Mouse (Mus musculus): ENCODE results near the gene Usp50. TPM values are rescaled to one million over a fixed set of nuclear protein-coding genes. Genes with fewer than 3 reads are reported as not detected.

Gene Usp50
- 0.11 TPM in 1 of 2 replicates, not detected in the other for polyA plus RNA-seq (2012; ENCODE audit: insufficient read depth, low replicate concordance)

GRCm38 (mm10) chr2:126783370-126783769 lies at the start of gene Usp50:
Gene Usp50, minus strand, starts transcription at chr2:126783470.
- Histone ChIP-seq H3K27me3 (replicated peaks) (peaks cover 11% of the 10 kb centered on the region), H3K4me1 (peaks cover 9% of the 10 kb centered on the region), H3K36me3 (replicated peaks; ENCODE audit: low read length) (no peaks in the 10 kb centered on the region), H3K9me3 (peaks cover 5% of the 10 kb centered on the region; the same call in 1 of the 2 replicates), H3K4me3 (replicated peaks) (no peak within 1 kb of the TSS)
- TF ChIP-seq FLI1 (IDR thresholded peaks at IDR 0.05; ENCODE audit: low read length) (no peak), GATA1 (IDR thresholded peaks at IDR 0.05; ENCODE audit: borderline replicate concordance, low read length) (no peak)

- TF ChIP-seq FLI1 (IDR thresholded peaks at IDR 0.05; ENCODE audit: low read length) (no peak), GATA1 (IDR thresholded peaks at IDR 0.05; ENCODE audit: borderline replicate concordance, low read length) (no peak)
- Histone ChIP-seq H3K9me3 (no peaks in the 10 kb centered on the region), H3K36me3 (replicated peaks; ENCODE audit: low read length) (peaks cover 80% of the 10 kb centered on the region), H3K4me3 (replicated peaks) (no peak overlapping the region), H3K4me1 (peaks cover 24% of the 10 kb centered on the region), H3K27me3 (replicated peaks) (no peaks in the 10 kb centered on the region)
Measured at GRCm38 (mm10) chr2:126817414-126817813, 34.1 kb upstream of the Usp50 start.

- H3K4me1 ChIP-seq: peaks cover 24% of the 10 kb centered on the region
- no peak overlapping the region for H3K4me3 ChIP-seq (replicated peaks)
- H3K9me3 ChIP-seq: no peaks in the 10 kb centered on the region
- TF ChIP-seq FLI1 (IDR thresholded peaks at IDR 0.05; ENCODE audit: low read length): no peak
- TF ChIP-seq GATA1 (IDR thresholded peaks at IDR 0.05; ENCODE audit: borderline replicate concordance, low read length): no peak
- peaks cover 83% of the 10 kb centered on the region for H3K36me3 ChIP-seq (replicated peaks; ENCODE audit: low read length)
- H3K27me3 ChIP-seq (replicated peaks): no peaks in the 10 kb centered on the region
Measured at GRCm38 (mm10) chr2:126816644-126817347, 33.5 kb upstream of the Usp50 start.

GRCm38 (mm10) chr2:126815822-126816221 lies 32.6 kb upstream of the Usp50 start:
- Histone ChIP-seq H3K4me1 (peaks cover 24% of the 10 kb centered on the region), H3K36me3 (replicated peaks; ENCODE audit: low read length) (peaks cover 82% of the 10 kb centered on the region), H3K4me3 (replicated peaks) (no peak overlapping the region), H3K9me3 (no peaks in the 10 kb centered on the region), H3K27me3 (replicated peaks) (no peaks in the 10 kb centered on the region)
- TF ChIP-seq GATA1 (IDR thresholded peaks at IDR 0.05; ENCODE audit: borderline replicate concordance, low read length) (no peak), FLI1 (IDR thresholded peaks at IDR 0.05; ENCODE audit: low read length) (no peak)

- TF ChIP-seq GATA1 (IDR thresholded peaks at IDR 0.05; ENCODE audit: borderline replicate concordance, low read length) (no peak), FLI1 (IDR thresholded peaks at IDR 0.05; ENCODE audit: low read length) (no peak)
- peaks cover 8% of the 10 kb centered on the region; the same call in 1 of the 2 replicates for H3K4me1 ChIP-seq
Measured at GRCm38 (mm10) chr2:126801980-126802379, 18.7 kb upstream of the Usp50 start.

GRCm38 (mm10) chr2:126798455-126798854 lies 15.2 kb upstream of the Usp50 start:
- no peak overlapping the region for H3K4me3 ChIP-seq (replicated peaks)
- peaks cover 8% of the 10 kb centered on the region; the same call in 1 of the 2 replicates for H3K4me1 ChIP-seq
- no peaks in the 10 kb centered on the region for H3K9me3 ChIP-seq
- TF ChIP-seq FLI1 (IDR thresholded peaks at IDR 0.05; ENCODE audit: low read length): no peak
- no peak for TF ChIP-seq GATA1 (IDR thresholded peaks at IDR 0.05; ENCODE audit: borderline replicate concordance, low read length)
- no peaks in the 10 kb centered on the region for H3K27me3 ChIP-seq (replicated peaks)
- H3K36me3 ChIP-seq (replicated peaks; ENCODE audit: low read length): peaks cover 97% of the 10 kb centered on the region

More at GRCm38 (mm10) chr2:126801980-126802379, 18.7 kb upstream of the Usp50 start:
- Histone ChIP-seq H3K9me3 (no peaks in the 10 kb centered on the region), H3K36me3 (replicated peaks; ENCODE audit: low read length) (peaks cover 93% of the 10 kb centered on the region), H3K27me3 (replicated peaks) (no peaks in the 10 kb centered on the region), H3K4me3 (replicated peaks) (no peak overlapping the region)

GRCm38 (mm10) chr2:126795708-126796107 lies 12.4 kb upstream of the Usp50 start:
- no peak for TF ChIP-seq FLI1 (IDR thresholded peaks at IDR 0.05; ENCODE audit: low read length)
- no peak for TF ChIP-seq GATA1 (IDR thresholded peaks at IDR 0.05; ENCODE audit: borderline replicate concordance, low read length)
- Histone ChIP-seq H3K36me3 (replicated peaks; ENCODE audit: low read length) (peaks cover 99% of the 10 kb centered on the region), H3K9me3 (no peaks in the 10 kb centered on the region), H3K4me3 (replicated peaks) (no peak overlapping the region), H3K4me1 (peaks cover 8% of the 10 kb centered on the region; the same call in 1 of the 2 replicates), H3K27me3 (replicated peaks) (no peaks in the 10 kb centered on the region)

- Histone ChIP-seq H3K9me3 (no peaks in the 10 kb centered on the region), H3K27me3 (replicated peaks) (no peaks in the 10 kb centered on the region), H3K4me3 (replicated peaks) (no peak overlapping the region), H3K4me1 (peaks cover 6% of the 10 kb centered on the region), H3K36me3 (replicated peaks; ENCODE audit: low read length) (peaks cover 81% of the 10 kb centered on the region)
- TF ChIP-seq GATA1 (IDR thresholded peaks at IDR 0.05; ENCODE audit: borderline replicate concordance, low read length) (no peak), FLI1 (IDR thresholded peaks at IDR 0.05; ENCODE audit: low read length) (no peak)
Measured at GRCm38 (mm10) chr2:126792611-126793010, 9.3 kb upstream of the Usp50 start.

GRCm38 (mm10) chr2:126787721-126788342 lies 4.6 kb upstream of the Usp50 start:
- H3K9me3 ChIP-seq: peaks cover 5% of the 10 kb centered on the region; the same call in 1 of the 2 replicates
- H3K4me1 ChIP-seq: peaks cover 9% of the 10 kb centered on the region
- peaks cover 34% of the 10 kb centered on the region for H3K36me3 ChIP-seq (replicated peaks; ENCODE audit: low read length)
- H3K27me3 ChIP-seq (replicated peaks): peaks cover 5% of the 10 kb centered on the region
- TF ChIP-seq FLI1 (IDR thresholded peaks at IDR 0.05; ENCODE audit: low read length): no peak
- no peak for TF ChIP-seq GATA1 (IDR thresholded peaks at IDR 0.05; ENCODE audit: borderline replicate concordance, low read length)
- H3K4me3 ChIP-seq (replicated peaks): no peak overlapping the region

GRCm38 (mm10) chr2:126782433-126782832 lies 837 bp downstream of the Usp50 start:
- TF ChIP-seq FLI1 (IDR thresholded peaks at IDR 0.05; ENCODE audit: low read length): no peak
- no peak for TF ChIP-seq GATA1 (IDR thresholded peaks at IDR 0.05; ENCODE audit: borderline replicate concordance, low read length)
- H3K36me3 ChIP-seq (replicated peaks; ENCODE audit: low read length): no peaks in the 10 kb centered on the region
- H3K9me3 ChIP-seq: peaks cover 5% of the 10 kb centered on the region; the same call in 1 of the 2 replicates
- H3K4me1 ChIP-seq: peaks cover 3% of the 10 kb centered on the region; the same call in 1 of the 2 replicates
- H3K4me3 ChIP-seq (replicated peaks): no peak overlapping the region
- H3K27me3 ChIP-seq (replicated peaks): peaks cover 11% of the 10 kb centered on the region
